Mouse (Mus musculus) myocyte (in vitro differentiated cells): ENCODE results near the gene Zfp821.

Source experiments
- CEBPB ChIP-seq: IDR thresholded peaks from 2 replicates; pipeline ENCODE4 v1.6.1; 2011; ENCODE audit warnings: mild to moderate bottlenecking, moderate library complexity; ENCODE audit not compliant: poor library complexity, insufficient read depth, severe bottlenecking
- E2F4 ChIP-seq: IDR thresholded peaks from one replicate; pipeline ENCODE4 v1.6.1; 2011; ENCODE audit warnings: mild to moderate bottlenecking, control low read depth, moderate library complexity; ENCODE audit not compliant: insufficient read depth
- MAX ChIP-seq: IDR thresholded peaks from one replicate; pipeline ENCODE4 v1.6.1; 2011; ENCODE audit warnings: low read depth, mild to moderate bottlenecking, control low read depth
- MYOD1 ChIP-seq, 3 experiments: IDR thresholded peaks; one replicate each; pipeline ENCODE4 v1.6.1; 2011; ENCODE audit warnings: control low read depth in 2 of 3, low read depth in 2 of 3, mild to moderate bottlenecking in 2 of 3, moderate library complexity in 1 of 3; ENCODE audit not compliant: insufficient read length in 2 of 3, control insufficient read depth in 1 of 3
- MYOG ChIP-seq, 3 experiments: IDR thresholded peaks; one replicate each; pipeline ENCODE4 v1.6.1; 2011; ENCODE audit warnings: control low read depth in 2 of 3, low read depth in 2 of 3, mild to moderate bottlenecking in 2 of 3; ENCODE audit not compliant: insufficient read length in 2 of 3, control insufficient read depth in 1 of 3, insufficient read depth in 1 of 3
- POLR2A ChIP-seq: IDR thresholded peaks from one replicate; pipeline ENCODE4 v1.6.1; 2011; ENCODE audit warnings: low read depth, mild to moderate bottlenecking, control low read depth, moderate library complexity; ENCODE audit not compliant: insufficient read length
- REST ChIP-seq: IDR thresholded peaks from one replicate; pipeline ENCODE4 v1.6.1; 2011; ENCODE audit warnings: mild to moderate bottlenecking, control low read depth, moderate library complexity; ENCODE audit not compliant: insufficient read depth, insufficient read length
- SRF ChIP-seq: IDR thresholded peaks from one replicate; pipeline ENCODE4 v1.6.1; 2011; ENCODE audit warnings: low read depth; ENCODE audit not compliant: control insufficient read depth, insufficient read length
- USF1 ChIP-seq: IDR thresholded peaks from one replicate; pipeline ENCODE4 v1.6.1; 2011; ENCODE audit warnings: low read depth, mild to moderate bottlenecking, control low read depth, moderate library complexity

DNA sequence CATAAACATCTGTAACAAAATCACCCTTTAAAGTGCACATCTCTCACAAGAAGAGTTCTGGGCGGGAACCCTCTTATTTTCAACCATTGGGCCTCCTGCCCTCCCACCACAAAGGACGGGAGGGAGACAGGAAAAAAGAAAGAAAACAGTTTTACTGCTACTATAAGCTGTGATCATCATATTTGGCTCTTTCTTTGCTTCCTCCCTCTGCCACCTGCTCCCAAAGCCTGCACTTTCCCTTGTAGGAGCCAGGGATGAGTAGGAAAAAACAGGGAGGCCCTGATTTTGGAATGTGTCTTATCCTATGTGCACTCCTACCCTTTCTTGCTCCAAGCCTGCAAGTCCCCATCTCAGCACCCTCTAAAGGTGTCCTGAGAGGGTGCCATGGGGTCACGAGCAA, 25.7 kb downstream of the Zfp821 start:
- TF ChIP-seq POLR2A (no peak), MYOD1 (IDR thresholded peaks at IDR 0.05; ENCODE audit: control insufficient read depth in 1 of 3, insufficient read length in 2 of 3, low read depth in 2 of 3) (no peak), USF1 (no peak), CEBPB (no peak), E2F4 (no peak), SRF (no peak), MYOG (IDR thresholded peaks at IDR 0.05; ENCODE audit: control insufficient read depth in 1 of 3, insufficient read depth in 1 of 3, insufficient read length in 2 of 3, low read depth in 2 of 3) (no peak), REST (no peak), MAX (no peak)
